Mouse (Mus musculus) lung, embryonic 16.5 days (tissue): Measurements from ENCODE around the gene Avil. TPM values are rescaled to one million over a fixed set of nuclear protein-coding genes. Genes with fewer than 3 reads are reported as not detected.

Experiments
- ATAC-seq: fragments of 200-750 bp; cut with Nextera tagmentation; 2 replicates; pipeline ENCODE4 v1.8.0; 2017; ENCODE audit warnings: low read depth, mild to moderate bottlenecking, moderate library complexity
- H3K27ac ChIP-seq: fragments of 300-500 bp; sonication (generic); 2 replicates; pipeline ENCODE4 v1.5.1; 2014; ENCODE audit warnings: mild to moderate bottlenecking, control low read depth, low read length
- H3K27me3 ChIP-seq: fragments of 300-500 bp; sonication (generic); 2 replicates; pipeline ENCODE4 v1.6.1; 2014; ENCODE audit warnings: low read depth, low read length, mixed read lengths; ENCODE audit not compliant: control insufficient read depth, insufficient read depth
- H3K36me3 ChIP-seq: fragments of 300-500 bp; sonication (generic); 2 replicates; pipeline ENCODE4 v1.6.1; 2014; ENCODE audit warnings: low read length; ENCODE audit not compliant: control insufficient read depth, insufficient read depth
- H3K4me1 ChIP-seq: fragments of 300-500 bp; sonication (generic); replicated peaks from 2 replicates; pipeline ENCODE4 v1.6.1; 2014; ENCODE audit warnings: low read length, mixed read lengths; ENCODE audit not compliant: control insufficient read depth, insufficient read depth
- H3K4me2 ChIP-seq: fragments of 300-500 bp; sonication (generic); 2 replicates; pipeline ENCODE4 v1.6.1; 2014; ENCODE audit warnings: low read depth, low read length, control low read depth
- H3K4me3 ChIP-seq: fragments of 300-500 bp; sonication (generic); 2 replicates; pipeline ENCODE4 v1.5.1; 2014; ENCODE audit warnings: mild to moderate bottlenecking, low read length, control low read depth
- H3K9ac ChIP-seq: fragments of 300-500 bp; sonication (generic); 2 replicates; pipeline ENCODE4 v1.6.1; 2014; ENCODE audit warnings: low read length, control low read depth
- H3K9me3 ChIP-seq: fragments of 300-500 bp; sonication (generic); 2 replicates; pipeline ENCODE4 v1.6.1; 2016; ENCODE audit warnings: low read length; ENCODE audit not compliant: control insufficient read depth
- WGBS: fragments of 180-500 bp; shearing (Covaris S2); extraction: QIAGEN DNeasy Blood & Tissue Kit; methylation state at CpG from one replicate; pipeline ENCODE4 v1.1.7; 2014; 5-methylcytosine and 5-hydroxymethylcytosine counted together
- polyA plus RNA-seq: library from polyadenylated mRNA; unstranded; fragments of >200 nt; fragmentation: Nextera tagmentation; extraction: Ambion mirVana; gene quantifications from 2 replicates; pipeline ENCODE4 v1.2.1, GENCODE M21; 2015

The Avil gene
- polyA plus RNA-seq, 1 experiment from 2014 or later, result 0.20 TPM

DNA sequence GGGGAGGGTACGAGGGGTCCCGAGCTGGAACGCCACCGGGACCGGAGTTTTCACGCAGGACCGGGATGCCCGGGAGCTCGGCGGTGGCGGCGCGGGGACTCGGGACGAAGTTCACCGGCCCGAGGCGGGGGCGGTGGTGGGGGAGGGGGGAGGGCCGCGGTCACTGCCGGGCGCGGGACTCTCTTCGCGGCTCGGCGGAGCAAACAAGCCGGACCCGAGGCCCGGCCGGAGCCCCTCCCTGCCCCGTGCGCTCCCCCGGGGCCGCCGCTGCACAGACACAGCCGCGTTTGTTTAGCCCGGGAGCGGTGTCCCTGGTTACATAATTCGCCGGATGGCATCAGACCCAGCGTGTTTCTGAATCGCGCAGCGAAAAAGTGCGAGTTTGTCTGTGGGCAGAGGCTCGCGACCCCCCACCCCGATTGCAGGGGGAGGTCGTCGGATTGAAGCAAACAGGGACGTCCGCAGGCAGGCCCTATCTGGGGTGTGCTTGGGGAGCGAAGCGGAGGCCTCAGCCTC lies 20.8 kb upstream of the Avil start:
- H3K4me1 ChIP-seq, result peaks cover 49% of the 10 kb centered on the region

DNA sequence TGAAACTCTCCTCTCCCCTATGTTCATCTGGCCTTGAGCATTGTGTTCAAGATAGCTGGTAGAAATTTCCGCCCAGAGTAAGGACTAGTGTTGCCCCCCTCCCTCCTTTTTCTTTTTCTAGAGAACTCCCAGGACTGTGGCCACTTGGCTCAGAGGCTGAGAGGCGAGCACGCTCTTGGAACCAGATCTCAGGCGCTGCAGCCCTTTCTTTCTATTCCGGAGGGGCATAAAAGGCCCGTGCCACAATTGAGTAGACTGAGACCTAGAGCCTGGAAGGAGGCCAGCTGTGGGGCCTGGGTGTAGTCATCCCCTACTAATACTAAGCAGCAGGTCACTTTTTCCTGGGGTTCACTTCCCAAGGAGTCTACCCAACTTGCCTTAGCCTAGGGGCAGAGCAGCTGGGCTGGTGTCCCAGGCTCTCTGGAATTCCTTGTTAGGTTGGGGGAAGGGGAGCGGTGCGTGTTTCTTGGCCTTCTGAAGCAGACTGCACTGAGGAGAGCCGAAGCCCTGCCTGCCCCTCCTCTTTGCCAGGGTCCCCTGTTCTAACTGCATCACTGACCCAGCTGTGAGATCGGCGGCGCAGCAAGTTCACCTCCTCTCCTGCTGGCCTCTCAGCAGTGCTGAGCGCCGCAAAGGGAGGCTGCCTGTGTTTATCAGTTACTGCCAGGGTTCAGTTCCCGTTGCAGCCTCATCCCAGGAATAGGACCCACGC lies 20.1 kb upstream of the Avil start:
- ATAC-seq, result no peak

More for the DNA sequence above, 20.8 kb upstream of the Avil start:
- ATAC-seq, result no peak
- H3K4me2 ChIP-seq, result peak overlapping the region; percentile 91
- H3K9ac ChIP-seq, result peak overlapping the region; percentile 94
- H3K9me3 ChIP-seq, result no peaks in the 10 kb centered on the region
- peak overlapping the region; percentile 100 for H3K27ac ChIP-seq
- H3K27me3 ChIP-seq, result no peaks in the 10 kb centered on the region
- no peaks in the 10 kb centered on the region for H3K36me3 ChIP-seq
- peak overlapping the region; percentile 88 for H3K4me3 ChIP-seq
- under 1% methylated on average over 29 of the region's 57 CpGs for WGBS

DNA sequence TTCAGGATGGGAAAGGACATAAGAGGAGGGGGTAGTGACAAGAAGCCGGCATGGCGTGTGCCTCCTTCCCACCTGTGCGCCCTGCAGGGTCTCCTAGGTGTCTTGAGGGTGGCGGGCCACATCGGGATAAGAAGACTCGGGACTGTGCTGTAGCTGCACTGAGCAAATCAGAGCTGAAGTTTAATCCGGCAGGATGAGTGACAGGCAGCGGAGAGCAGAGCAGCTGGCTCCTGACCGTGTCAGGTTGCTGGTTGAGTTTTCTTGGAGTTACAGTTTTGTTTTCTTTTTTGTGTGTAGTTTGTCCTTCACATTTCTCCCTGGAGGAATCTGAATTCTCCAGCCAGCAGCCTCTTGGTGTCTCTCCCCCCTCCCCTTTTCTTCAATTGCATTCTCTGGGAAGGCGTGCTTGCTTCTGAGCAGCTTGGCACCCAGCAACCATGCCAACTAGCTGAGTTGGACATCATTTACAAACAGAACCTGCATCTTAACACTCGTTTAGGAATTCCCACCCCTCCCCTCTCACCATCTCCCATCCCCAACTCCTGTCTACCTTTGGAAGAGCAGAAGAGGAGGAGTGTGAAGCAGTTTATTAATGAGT lies 19.5 kb upstream of the Avil start:
- WGBS, result 7% methylated on average over 11 of the region's 11 CpGs
- no peaks in the 10 kb centered on the region for H3K27me3 ChIP-seq
- no peaks in the 10 kb centered on the region for H3K9me3 ChIP-seq
- H3K4me1 ChIP-seq, result peaks cover 60% of the 10 kb centered on the region
- H3K36me3 ChIP-seq, result no peaks in the 10 kb centered on the region
- peak overlapping the region; percentile 100 for H3K27ac ChIP-seq
- peak overlapping the region; percentile 94 for H3K9ac ChIP-seq
- ATAC-seq, result no peak
- peak overlapping the region; percentile 91 for H3K4me2 ChIP-seq
- peak overlapping the region; percentile 88 for H3K4me3 ChIP-seq

More for the DNA sequence above, 20.1 kb upstream of the Avil start:
- Histone ChIP-seq H3K4me2 (peak overlapping the region; percentile 91), H3K9ac (peak overlapping the region; percentile 94), H3K4me3 (peak overlapping the region; percentile 88), H3K4me1 (peaks cover 54% of the 10 kb centered on the region), H3K9me3 (no peaks in the 10 kb centered on the region), H3K27me3 (no peaks in the 10 kb centered on the region), H3K36me3 (no peaks in the 10 kb centered on the region), H3K27ac (peak overlapping the region; percentile 100)
- WGBS, result 2% methylated on average over 16 of the region's 16 CpGs

DNA sequence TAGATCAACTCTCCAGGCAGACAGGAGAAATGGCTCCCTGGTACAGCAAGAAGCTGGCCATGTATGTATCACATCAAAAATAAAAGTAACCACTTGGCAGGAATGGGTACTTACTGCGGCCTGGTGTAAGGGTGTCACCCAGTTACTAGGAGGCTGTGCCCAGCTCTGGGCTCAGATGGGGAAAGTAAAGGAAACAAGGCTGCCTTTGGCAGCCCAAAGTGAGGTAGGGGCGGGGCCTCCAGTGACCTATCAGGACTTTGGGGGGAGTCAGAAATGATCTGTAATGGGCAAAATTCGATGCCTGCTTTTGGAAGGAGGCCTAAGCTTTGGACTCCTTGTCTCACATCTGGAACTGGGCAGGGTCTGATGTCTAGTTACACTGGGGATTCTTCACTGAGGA lies 18.8 kb upstream of the Avil start:
- Histone ChIP-seq H3K4me3 (peak overlapping the region; percentile 88), H3K9ac (peak overlapping the region; percentile 23; the same call in 1 of the 2 replicates), H3K27ac (no peak overlapping the region), H3K4me2 (peak overlapping the region; percentile 91), H3K9me3 (no peaks in the 10 kb centered on the region), H3K27me3 (no peaks in the 10 kb centered on the region), H3K4me1 (peaks cover 67% of the 10 kb centered on the region), H3K36me3 (no peaks in the 10 kb centered on the region)
- 41% methylated on average over 3 of the region's 3 CpGs for WGBS
- ATAC-seq, result no peak

DNA sequence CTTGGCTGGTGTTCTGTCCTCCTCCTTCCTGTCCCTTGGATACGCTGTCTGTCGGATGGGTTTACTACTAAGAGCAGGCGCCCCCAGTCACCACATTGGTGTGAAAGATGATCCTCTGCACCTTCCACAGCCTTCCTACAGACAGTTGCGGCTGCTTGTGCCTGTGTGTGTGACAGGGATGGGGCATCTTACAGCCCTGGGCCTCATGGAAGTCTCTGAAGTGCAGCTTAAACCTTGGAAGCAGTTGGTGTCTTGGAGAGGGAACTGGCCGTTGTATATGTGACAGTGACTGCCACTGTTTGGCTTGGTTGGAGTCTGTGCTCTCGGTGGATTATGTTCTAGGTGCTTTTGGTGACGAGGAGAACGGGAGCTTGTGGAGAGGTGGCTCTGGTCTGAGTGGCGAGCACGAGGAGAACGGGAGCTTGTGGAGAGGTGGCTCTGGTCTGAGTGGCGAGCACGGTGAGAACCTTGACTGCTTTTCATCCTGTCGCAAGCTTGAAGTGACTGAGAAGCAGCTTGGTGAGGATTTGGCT lies 17.2 kb upstream of the Avil start:
- peak overlapping the region; percentile 88 for H3K4me3 ChIP-seq
- no peaks in the 10 kb centered on the region for H3K36me3 ChIP-seq
- H3K4me1 ChIP-seq, result peaks cover 74% of the 10 kb centered on the region
- peak overlapping the region; percentile 63 for H3K9ac ChIP-seq
- H3K27me3 ChIP-seq, result no peaks in the 10 kb centered on the region
- ATAC-seq, result no peak
- peak overlapping the region; percentile 91 for H3K4me2 ChIP-seq
- 23% methylated on average over 14 of the region's 14 CpGs for WGBS
- peak overlapping the region; percentile 79 for H3K27ac ChIP-seq
- no peaks in the 10 kb centered on the region for H3K9me3 ChIP-seq

DNA sequence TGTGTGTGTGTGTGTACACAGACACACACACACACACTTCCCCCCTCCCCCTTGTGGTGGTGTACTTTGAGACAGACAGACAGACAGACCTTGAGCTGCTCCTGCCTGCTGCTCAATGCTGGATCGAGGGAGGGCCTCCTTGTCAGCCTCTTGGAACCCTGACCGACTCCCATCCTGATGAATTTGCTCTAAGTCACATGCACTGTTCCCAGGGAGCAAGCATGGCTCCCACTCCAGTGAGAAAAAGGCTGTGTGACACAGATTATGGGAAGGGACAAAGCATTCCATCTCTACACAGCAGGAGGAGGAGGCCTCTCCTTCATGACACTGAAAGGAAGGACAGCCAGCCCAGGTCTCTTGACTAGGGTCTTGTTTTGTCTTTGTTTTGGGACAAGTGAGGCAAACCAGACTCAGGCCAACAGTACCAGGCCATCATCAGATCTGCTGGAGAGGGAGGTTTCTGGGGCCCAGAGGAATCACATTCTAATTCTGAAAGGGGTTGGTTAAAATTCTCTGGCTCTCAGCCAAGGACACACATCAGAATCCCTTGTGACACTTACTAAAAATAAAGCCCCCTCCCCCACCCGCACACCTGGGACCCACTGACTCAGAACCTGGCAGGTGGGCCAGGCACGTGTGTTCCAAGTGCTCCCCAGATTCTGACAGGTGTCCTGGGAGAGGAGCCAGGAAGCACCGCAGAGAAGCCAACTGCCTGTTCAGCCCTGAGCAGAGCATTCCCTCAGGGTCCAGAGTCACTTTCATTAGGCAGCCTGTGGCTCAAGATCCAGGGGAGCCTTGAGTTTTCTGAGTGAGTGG lies 16.1 kb upstream of the Avil start:
- Histone ChIP-seq H3K4me3 (no peak overlapping the region; the same call in 1 of the 2 replicates), H3K9ac (peak overlapping the region; percentile 51), H3K27ac (peak overlapping the region; percentile 79), H3K36me3 (no peaks in the 10 kb centered on the region), H3K4me1 (peaks cover 81% of the 10 kb centered on the region), H3K4me2 (peak overlapping the region; percentile 91), H3K9me3 (no peaks in the 10 kb centered on the region), H3K27me3 (no peaks in the 10 kb centered on the region)
- ATAC-seq, result no peak
- 13% methylated on average over 5 of the region's 5 CpGs for WGBS

DNA sequence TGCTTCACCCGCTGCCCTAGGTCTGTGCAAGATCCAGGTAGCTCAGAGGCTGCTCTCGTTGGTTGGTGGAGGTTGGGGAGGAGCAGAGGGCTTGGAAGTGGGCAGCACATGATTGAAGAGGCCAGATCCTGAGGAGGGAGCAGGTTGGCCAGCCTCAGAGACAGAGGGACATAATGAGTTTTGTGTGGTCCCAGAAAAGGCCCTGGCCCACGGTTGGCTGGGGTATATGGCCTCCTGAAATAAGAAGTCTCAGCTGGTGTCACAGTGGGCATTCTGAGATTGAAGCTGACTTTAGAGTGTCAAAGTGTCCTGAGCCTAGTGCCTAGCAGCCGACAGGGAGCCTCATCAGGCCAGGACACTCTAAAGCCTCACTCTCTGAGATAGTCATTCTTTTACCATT lies 15.4 kb upstream of the Avil start:
- WGBS, result 67% methylated on average over 4 of the region's 4 CpGs
- Histone ChIP-seq H3K9me3 (no peaks in the 10 kb centered on the region), H3K4me3 (no peak overlapping the region)

DNA sequence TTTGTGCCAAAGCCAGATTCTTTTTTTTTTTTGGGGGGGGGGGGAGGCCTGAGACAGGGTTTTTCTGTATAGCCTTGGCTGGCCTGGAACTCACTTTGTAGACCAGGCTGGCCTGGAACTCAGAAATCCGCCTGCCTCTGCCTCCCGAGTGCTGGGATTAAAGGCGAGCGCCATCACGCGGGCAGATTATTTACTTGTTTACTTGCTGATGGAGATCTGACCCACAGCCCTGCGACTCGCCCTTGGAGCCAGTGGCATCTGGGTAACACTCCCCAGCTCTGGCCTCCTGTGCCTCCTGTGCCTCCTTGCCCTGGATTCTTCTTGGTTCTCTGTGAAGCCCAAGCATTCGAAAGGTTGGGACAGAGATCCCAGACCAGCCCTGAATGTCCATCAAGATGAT lies 14.9 kb upstream of the Avil start:
- Histone ChIP-seq H3K4me1 (peaks cover 90% of the 10 kb centered on the region), H3K4me2 (0 out of 2 replicates have a peak overlapping the region, but pooled peaks have one; percentile 45), H3K9ac (peak overlapping the region; percentile 41), H3K27ac (peak overlapping the region; percentile 92), H3K4me3 (no peak overlapping the region), H3K36me3 (no peaks in the 10 kb centered on the region), H3K27me3 (no peaks in the 10 kb centered on the region), H3K9me3 (no peaks in the 10 kb centered on the region)
- 89% methylated on average over 9 of the region's 9 CpGs for WGBS
- no peak for ATAC-seq

More for the DNA sequence above, 15.4 kb upstream of the Avil start:
- H3K27me3 ChIP-seq, result no peaks in the 10 kb centered on the region
- H3K4me2 ChIP-seq, result no peak overlapping the region
- H3K9ac ChIP-seq, result peak overlapping the region; percentile 46; the same call in 1 of the 2 replicates
- peaks cover 88% of the 10 kb centered on the region for H3K4me1 ChIP-seq
- H3K36me3 ChIP-seq, result no peaks in the 10 kb centered on the region
- ATAC-seq, result no peak
- peak overlapping the region; percentile 79 for H3K27ac ChIP-seq
